Mouse (Mus musculus) urinary bladder, postnatal 25 days (tissue): ENCODE data around the gene Gga3.
A peak's percentile ranks its signal among the peaks of the same experiment; 100 is the strongest.

Experiments
- DNase-seq: peaks from one replicate; pipeline ENCODE4 v3.0.0; 2022; ENCODE audit warnings: low spot score

Gga3 gene

DNA sequence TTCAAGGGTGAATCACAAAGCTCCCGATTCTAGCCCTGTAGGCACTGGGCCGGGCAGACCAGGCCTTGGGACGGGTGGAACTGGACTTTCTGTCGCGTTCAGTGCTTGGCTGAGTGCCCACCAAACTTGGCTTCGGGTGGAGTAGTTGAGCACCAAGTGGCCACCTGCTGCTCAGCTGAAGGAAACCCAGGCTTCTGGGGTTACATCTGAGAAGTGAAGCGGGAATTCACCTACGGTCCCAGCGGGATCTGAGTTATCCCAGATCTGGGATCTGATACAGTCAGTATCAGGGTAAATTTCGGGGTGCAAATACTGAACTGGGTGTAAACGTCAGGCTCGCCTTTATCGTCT lies 8.2 kb upstream of the Gga3 start:
- DNase-seq: peak; percentile 74

DNA sequence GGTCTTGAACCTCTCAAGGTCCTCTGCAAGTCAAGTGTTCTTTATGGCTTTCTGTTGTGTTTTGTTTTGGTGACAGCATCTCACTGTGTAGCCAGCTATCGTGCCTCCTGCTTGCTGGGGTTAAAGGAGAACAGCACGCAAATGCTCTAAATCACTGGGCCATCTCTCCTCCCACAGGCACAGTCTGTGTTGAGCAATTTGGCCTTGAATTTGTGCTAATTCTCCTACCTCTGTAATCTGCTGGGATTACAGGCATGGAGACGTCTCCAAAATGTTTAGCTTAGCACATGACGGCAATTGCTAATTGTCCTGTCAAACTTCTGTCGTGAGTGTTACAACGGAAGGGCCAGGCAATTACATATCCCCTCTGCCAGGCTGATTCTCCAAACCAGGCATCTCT lies 7.3 kb upstream of the Gga3 start:
- no peak for DNase-seq

DNA sequence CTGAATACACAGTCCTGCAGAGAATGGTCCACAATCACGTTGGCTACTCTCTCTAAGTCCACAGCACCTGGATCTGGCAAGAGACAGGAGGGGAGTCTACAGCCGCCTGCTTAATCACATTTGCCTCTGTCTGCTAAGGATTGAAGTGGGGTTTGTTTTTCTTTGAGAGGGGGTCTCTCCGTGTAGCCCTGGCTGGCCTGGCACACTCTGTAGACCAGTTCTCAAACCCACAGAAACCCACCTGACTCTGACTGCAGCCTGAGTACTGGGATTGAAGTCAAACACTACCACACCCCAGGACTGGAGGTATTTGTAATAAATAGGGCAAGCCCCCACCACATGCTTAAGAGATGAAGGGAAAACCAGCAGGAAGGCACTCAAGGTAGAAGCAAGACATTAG lies 5.7 kb upstream of the Gga3 start:
- no peak for DNase-seq

DNA sequence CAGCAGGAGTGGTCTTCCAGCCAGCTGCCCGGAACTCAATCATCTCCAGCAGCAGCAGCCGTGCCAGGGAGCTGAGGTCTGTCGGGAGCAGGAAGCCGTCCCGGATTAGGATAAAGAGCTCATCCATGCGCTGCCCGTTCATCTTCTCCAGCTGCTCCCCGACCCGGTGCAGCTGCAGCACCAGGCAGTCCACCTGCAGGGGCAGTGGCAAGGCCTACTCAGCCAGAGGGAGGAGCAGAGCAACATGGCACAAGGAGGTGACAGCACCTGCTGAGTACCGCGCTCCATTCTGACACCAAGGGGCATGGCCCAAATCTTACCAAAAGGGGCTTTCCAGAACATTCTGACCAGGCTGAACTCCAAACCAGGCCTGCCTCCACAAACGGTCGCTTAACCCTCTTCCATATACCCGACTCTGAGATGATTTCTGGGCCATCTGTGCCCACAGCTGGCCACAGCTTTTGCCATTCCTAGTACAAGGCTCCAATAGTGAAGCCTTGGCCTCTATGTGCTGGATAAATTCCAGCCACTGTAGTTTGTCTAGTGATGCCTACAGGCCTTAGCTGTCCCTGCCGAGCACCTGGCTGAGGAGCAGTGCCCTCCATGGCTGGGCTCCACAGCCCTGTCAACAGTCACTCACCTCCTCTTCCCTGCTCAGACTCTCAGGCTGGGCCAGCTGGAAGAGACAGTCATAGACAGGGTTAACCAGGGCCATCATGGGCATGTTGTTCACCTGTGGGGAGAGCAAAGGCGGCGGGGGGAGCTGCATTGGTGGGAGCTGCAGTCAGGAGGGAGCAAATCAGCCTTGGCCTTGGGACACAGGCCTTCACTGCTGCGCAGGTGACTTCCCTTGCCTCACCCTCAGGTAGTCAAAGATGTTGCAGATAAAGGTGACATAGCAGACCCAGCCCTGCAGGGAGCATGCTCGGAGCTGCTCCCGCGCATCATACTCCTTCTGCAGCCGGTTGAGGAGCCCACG lies 4.9 kb upstream of the Gga3 start:
- DNase-seq: no peak

DNA sequence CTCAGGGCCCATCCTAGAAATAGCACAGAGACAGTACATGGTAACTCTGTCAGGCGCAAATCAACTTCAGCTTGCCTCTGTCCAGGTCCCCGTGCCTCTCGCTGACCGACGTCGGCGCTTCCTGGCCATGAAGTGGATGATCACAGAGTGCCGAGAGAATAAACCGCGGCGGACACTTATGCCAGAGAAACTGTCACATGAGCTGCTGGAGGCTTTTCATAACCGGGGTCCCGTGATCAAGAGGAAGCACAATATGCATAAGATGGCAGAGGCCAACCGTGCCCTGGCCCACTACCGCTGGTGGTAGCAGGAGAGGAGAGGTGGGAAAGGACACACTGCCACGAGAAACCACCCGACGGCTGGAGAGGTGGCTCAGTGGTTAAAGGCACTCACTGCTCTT lies 2.9 kb upstream of the Gga3 start:
- DNase-seq: no peak

DNA sequence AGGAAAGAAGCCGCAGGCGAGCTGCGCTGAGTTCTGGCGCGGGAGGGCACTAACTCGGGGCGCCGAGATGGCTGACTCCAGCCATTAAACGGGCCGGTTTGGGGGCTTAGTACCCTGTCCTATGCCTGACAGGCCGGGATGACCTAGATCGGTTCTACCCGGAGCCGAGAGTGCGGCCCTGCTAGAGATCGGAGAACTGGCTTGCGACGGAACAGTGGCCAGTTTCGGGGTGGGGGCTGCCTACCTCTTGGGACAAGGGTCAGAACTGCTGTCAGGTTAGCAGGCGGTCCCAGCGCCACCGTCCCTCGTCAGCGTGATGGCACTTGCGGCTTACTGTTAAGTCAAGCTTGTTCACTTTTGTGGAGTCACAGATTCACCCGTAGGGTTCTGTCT lies 449 bp upstream of the Gga3 start:
- DNase-seq: no peak

DNA sequence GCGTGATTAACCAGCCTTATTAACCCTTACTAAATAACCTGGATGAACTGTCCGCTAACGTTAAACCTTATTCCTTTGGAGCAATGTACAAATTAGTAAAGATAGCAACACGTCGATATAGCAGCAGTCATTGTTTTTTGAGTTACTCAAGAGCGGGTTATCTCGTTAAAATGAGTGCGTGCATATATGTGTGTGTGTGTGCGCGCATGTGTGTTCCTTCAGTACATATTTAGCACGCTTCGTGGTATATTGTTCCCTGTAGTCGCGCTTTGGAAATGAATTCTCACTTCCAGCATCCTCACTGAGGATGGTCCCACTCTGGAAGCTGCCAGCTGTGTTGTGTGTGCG lies 749 bp downstream of the Gga3 start:
- no peak for DNase-seq

DNA sequence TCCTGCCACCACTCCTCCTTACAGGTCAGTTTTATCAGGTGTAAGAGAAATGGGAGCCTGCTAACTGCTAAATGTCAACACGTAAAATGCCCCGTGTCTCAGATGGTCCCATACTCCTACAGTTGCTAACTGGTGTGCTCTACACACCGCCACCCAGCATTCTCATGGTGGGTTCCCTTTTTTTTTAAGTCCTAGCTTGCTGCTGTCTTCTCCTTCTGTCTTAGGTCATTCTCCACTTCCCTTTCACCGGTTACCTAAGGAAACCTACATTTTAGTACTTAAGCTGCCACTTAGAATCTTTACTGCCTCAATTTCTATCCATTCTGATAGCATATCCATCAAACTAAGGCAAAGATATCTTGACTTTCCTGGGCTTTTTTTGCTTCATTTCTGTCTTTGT lies 2.7 kb downstream of the Gga3 start:
- DNase-seq: no peak

DNA sequence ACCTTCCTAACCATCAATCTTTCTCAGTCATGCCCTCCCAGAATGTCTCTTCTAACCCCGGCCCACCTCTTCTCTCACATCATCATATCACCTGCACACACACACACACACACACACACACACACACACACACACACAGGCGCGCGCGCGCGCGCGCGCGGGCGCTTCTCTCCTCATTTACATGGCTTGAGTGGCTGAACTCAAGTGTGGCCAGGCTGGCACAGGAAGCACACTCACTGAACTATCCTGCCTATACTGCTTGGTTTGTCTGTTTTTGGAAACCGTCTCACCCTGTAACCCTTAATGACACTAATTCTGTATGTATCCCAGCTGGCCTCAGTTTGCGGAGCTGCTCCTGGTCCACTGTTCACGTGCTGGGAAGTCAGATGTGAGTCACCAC lies 3.1 kb downstream of the Gga3 start:
- DNase-seq: no peak

DNA sequence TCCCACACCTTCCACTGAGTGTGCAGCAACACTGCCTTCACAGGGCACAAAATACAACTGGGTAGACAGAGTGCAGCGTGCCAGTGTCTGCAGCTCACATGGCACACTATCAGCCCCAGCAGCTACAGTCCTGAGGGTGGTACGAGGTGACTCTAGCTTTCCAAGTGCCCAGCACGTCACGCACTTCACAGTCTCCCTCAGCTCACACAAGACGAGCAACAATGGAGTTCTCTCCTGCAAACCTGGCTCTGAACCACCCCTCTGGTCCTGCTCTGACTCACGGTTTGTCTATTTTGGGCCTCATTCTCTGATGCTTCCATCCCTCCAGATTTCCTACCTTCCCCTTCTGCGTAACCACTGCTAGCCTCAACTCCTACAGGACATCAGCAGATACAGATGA lies 4.1 kb downstream of the Gga3 start:
- DNase-seq: no peak

DNA sequence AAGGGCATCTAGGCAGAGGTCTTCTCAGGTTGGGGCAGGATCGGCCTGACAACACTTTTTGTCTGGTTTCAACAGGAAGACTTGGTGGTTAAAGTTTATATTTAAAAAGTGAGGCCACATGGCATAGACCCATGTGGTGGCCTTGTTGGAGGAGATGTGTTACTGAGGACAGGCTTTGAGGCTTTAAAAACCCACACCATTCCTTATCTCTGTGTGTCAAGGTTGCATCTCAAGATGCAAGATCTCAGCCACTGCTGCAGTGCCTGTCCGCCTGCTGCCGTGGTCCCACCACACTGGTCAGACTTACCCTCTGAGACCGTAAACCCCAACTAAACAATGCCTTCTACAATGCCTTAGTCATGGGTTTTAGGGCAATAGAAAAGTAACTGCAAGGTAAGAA lies 5.5 kb downstream of the Gga3 start:
- DNase-seq: no peak

DNA sequence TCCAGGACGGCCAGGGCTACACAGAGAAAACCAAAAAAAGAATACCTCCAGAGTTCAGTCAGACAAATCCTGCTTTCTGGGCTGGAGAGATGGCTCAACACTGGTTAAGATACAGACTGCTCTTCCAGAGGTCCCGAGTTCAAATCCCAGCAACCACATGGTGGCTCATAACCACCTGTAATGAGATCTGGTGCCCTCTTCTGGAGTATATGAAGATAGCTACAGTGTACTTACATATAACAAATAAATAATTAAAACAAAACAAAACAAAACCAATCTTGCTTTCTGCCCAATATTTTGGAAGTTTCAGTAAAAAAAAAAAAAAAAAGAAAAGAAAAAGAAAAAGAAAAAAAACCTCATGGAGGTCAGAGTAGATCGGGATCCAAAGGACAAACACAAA lies 8.6 kb downstream of the Gga3 start:
- DNase-seq: no peak

DNA sequence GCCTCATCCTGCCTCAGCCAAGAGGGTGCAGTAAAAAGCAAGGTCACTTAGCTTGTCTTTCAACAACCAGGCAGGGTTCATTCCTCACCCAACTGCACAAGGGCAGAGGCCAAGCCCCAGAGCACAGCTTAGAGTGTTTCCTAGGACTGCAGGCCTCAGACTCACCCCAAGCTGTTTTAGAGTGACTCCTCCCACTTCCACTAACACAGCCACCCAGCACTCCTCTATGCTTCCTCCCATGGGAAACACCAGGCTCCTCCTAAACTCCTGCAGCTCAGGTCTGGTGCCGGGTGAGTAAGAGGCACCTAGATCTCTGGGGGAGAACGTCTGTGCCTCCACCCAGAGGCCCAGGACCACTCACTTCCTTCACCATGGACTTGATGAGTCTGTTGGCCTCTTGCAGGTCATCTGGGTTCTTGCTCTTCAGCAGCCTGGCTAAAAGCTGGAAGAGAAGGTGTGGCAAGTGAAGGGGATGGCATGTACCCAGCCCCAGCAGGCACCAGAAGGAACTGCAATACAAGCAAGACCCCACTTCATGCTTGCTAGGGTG lies 13.2 kb downstream of the Gga3 start:
- DNase-seq: no peak

DNA sequence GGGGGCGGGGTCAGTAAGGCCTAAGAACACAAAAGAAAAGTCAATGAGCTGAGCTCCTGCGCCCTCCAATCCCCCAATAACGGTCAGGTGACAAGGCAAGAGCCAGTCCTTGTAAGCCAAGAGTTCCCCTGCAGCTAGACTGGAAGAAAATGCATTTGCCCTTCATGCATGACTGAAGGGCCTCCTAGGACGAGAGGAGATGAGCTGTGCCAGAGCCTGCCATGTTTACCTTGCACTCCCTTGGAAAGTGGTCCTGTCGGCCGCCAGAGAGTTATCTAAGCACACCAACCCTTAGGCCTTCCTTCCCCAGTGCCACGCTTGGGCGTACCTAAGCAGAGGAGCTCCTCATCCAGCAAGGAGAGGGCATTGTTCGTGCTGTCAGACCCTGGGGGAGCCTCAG lies 15.9 kb downstream of the Gga3 start:
- no peak for DNase-seq

DNA sequence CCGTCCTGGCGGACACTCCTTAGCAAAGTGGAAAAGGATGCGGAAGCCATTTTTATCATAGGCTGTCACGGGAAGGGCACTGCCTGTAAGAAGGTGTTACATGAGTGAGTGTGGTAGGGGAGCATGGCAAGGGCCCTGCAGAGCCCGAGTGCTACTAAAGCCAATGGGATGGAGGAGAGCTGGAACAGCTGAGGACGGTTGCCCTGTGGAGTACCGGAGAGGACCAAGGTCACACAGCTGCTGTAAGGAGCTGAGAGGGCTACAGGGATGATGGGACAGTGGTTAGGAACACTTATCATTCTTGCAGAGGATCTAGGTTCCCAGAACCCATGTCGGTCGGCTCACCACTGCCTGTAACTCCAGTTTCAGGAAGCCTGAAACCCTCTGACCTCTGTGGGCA lies 17.4 kb downstream of the Gga3 start:
- DNase-seq: no peak

DNA sequence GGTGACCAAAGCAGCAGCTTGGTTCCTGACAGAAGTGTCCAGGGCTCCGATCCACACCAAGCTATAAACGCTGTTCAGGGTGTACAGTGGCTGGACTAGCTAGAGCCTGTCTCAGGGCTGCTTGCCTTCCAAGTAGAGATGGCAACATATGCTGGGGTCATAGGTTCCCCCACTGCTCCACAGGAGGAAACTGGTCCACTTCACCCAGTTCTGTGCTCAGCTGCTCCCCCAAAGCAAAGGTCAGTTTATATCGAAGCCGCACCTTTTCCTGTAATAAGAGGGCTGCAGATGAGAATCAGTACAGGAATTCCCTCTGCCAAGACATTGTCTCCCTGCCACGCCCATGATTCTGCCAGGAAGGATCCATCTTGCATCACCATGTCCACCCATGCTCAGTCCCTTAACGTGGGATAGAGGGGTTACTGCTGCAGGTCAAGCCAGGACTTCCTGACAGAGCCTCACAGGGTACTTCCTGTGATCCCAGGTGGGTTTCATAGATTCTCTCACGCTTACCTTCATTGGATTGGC lies 18.2 kb downstream of the Gga3 start:
- no peak for DNase-seq

DNA sequence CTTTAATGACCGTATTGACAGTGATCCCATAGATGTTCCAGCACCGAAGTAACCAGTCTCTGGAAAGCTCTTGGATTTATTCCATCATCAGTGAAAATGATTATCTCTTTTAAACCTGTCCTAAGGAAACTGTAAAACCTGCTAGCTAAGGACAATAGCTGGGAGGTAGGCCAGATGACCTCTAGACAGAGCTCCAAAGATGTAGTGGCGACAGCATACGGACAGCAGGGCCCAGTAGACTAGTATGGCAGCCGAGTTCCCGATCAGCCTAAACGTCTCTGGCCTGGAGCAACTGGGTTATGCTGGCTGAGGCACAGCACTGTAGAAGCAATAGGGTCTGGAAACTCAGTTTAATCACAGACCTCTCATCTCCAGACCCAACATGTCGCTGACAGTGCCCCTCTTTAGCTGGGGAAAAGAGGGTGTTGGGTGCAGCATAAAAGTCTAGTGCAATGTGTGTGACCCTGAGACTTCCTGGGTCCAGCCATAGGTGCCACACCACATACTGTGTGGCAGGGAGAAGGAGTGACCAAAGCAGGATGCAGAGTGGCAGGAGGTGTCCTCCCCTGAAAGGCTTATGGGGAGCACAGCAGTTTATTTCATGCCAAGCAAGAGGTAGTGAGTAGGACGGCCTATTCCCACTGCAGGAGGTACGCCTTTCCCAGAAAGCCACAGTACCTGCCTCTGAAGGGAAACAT lies 19.3 kb downstream of the Gga3 start:
- no peak for DNase-seq

DNA sequence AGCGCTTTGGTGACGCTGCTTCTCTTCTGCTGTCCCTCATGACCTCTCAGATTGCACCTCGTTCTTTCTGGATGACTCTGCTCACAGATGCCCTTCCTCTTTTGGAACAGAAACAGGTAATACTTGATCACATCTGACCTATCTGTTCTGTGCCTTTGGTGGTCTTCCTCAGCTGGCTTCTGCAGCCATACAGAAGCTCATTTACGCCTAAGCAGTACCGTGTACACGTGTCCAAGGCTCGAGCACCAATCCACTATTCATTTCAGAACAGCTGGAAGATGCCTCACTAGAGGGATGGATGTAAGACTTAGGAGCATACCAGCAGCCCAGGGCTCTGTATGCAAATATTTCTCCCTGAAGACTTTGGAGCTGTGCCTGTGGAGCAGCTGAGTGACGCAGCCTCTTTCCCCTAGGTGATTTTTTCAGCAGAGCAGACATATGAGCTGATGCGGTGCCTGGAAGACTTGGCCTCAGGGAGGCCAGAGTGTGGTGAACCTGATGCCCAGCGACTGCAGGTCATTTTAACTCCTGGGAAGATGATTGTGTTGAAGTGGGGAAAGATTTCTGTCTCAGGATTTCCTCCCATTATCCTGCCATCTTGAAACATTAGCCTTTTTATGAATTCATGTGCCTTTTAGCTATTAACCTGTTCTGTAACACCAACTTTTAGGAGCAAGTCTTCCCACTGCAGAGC lies 20.8 kb downstream of the Gga3 start:
- no peak for DNase-seq

DNA sequence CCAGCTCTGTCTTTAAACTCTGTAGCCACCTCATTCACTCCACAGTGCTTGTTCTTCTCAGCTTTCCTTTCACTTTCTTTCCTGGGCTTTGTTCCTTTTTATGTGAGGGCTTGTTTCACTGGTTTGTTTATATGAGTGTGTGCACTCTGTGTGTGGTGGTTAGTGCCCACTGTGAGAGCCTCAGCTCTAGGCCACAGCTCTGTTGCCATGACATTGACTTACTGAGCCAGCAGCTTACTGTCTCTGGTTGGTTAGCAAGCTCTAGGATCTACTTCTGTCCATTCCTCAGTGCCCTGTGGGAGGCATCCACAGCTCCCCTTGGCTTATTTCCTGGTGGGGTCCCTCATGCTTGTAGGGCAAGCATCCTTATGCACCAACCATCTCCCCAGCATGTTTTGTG lies 24.8 kb downstream of the Gga3 start:
- DNase-seq: no peak

DNA sequence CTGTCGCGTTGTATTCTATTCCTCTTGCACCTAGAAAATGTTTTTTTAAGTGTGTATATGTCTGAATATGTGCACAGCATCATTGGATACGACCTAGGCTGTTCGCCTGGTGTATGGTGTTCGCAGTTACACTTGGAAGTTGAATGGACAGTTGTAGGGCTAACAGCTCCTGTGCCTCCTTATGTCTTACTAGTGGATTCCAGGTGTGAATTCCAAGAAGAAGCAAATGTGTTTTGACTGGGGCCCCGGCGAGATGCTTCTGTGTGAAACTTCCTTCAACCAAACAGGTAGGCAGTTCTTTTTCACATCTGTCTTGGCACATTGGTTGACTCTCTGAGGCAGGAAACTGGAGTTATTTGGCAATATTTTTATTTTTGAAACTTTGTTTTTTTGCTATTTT lies 38.9 kb downstream of the Gga3 start:
- no peak for DNase-seq

DNA sequence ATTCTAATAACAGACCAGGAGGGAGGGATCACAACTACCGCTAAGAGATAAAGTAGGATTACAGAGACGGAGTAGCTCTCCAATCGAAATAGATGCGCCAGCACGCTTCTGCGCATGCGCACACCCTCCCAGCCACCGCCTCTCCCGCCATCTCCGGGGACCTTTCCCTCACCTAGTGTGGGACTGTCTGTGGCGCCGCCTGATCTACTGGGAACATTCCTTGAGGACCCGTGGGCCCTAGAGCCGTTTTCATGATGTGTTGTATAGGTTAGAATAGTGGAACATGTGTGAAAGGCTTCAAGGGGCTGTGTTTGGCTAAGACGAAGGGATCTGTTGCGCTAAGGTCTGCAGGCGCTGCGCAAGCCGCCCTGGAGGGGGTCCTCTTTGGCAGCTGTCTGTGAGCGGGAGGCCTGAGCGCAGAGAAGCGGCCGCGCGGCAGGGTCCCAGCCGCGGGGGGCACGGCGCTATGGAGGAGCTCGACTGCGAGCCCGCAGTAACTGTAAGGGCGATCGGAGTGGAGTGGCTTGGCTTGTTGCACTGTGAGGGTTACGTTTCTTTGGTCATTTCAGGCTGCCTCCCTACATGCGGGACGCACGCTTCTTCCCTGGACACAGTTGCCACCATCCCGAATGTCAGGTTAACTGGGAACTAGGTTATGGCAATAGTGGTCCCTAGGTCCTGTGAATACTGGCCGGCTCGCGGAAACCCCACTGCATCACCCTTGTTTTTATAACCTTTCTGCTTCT lies 39.6 kb downstream of the Gga3 start, which contains the start of gene Nup85:
TSS of gene Nup85 (plus strand) at position 371 of the 746 bp plus-strand sequence.
- DNase-seq: peak; percentile 97

DNA sequence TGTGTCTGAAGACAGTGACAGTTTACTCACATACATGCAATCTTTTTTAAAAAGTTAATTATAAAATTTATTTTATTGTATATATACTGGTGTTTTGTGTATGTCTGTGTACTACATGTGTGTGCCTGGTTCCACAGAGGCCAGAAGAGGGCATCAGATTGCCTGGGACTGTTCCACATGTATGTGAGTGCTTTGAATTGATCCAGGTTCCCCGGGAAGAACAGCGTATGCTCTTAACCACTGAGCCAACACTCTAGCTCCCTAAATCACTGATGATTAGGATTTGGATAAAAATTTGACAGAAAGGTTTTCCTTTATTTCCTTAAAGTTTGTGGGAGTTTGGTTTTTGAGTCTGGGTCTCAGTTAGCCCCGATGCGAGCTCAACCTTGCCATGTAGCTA lies 40.4 kb downstream of the Gga3 start:
- DNase-seq: no peak
